Mouse (Mus musculus) cerebellum, postnatal 10 days (tissue): ENCODE measurements at regions not wholly inside any gene's neighbourhood (a gene's known extent, or its start where the extent isn't known, plus 50 kb on each side); places are given as distances from the start of the nearest gene placed in this dataset.
A peak's percentile ranks its signal among the peaks of the same experiment; 100 is the strongest.
"Not testable (repeated sequence)": the region's sequence is repeated elsewhere in the genome, so short reads cannot be mapped to it uniquely, and the experiment has no call there.

ENCODE experiments used
- DNase-seq, 2 experiments: peaks; one replicate each; pipeline ENCODE4 v3.0.0; 2021; ENCODE audit warnings: mixed read lengths in 2 of 2

DNA sequence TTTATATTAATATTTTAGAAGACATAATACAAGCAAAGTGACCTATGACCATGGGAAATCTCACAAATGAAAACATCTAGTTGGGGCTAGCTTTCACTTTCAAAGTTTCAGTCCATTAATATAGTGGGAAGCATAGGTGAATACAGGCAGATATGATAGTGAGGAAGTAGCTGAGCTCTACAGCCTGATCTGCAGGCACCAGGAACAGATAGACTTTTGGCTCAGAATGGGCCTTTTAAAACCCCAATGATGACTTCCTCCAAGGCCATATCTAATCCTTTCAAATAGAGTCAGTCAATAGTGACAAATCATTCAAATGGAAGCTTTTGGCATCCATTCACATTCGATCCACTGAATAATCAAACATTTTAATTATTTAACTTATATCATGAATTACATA lies 581.6 kb upstream of the Pcdh17 start:
- DNase-seq = no peak

DNA sequence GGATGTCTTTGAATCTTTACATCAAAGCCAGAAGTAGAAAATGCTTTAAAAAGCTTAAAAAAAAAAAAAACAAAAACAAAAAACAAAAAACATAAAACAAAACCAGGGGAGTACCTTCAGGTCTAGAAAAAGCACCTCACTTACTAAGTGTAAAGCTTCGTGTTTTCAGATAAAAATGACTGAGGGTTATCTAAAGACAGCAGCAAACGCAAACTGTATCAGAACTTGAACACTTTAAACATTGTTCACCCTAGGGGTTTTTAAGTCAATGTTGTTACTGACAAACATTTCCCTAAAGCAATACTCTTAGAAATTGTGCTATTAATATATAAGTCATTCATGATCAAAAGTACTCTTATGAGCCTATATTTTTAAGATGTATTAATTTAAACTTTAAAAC lies 580.7 kb upstream of the Pcdh17 start:
- DNase-seq = no peak

DNA sequence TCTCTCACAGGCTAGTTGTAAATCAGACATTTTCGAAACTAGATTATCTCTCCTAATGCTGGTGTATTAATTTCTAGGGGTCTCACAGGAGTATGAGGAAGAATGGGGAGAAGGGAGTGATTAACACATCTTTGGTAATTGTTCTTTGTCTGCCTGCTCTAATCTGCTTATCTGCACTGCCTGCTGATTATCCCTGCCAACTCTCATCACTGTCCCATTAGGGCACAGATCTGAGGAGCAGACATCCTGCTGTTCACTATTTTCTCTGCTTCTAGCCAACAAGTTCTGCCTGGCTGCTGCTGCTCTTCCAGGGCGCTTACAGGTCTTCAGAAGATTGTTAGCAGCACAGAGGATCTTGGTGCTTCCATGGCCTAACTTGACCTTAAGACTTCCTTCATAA lies 557.0 kb upstream of the Pcdh17 start:
- DNase-seq = peak; percentile 19 to 25

DNA sequence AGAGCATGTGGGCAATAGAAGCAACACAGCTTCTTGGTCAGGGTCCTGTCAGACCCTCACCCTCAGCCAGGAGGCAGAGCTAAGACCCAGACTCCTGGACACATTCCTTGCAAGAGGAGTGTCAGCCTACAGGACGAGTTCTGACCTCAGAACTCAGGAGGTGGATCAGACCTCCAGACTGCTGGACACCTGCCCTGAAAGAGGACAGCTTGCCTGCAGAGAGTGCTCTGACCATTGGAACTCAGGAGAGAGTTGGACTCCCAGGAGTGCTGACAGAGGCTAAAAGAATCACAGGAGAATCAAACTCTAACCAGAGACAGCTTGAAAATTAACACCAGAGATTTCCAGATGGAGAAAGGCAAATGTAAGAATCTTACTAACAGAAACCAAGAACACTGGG lies 542.7 kb upstream of the Pcdh17 start:
- not testable (repeated sequence) for DNase-seq

DNA sequence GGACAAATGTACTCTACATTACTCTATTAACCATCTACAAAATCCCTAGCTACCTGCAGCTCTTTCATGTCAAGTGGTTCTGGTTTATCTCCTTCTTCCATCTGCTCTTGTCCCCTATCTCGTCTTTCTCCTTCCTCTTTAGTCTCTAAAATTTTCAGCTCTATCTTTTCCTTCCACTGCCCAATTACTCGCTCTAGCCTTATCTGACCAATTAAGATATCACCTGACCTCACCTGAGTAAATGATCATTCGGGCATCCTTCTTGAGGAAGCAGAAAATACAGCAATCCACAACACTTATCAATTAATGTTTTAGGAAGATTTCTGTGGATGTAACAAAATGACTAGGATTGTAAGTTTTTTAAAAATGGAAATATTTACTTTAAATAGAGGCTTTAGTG lies 500.3 kb upstream of the Pcdh17 start:
- DNase-seq = no peak

DNA sequence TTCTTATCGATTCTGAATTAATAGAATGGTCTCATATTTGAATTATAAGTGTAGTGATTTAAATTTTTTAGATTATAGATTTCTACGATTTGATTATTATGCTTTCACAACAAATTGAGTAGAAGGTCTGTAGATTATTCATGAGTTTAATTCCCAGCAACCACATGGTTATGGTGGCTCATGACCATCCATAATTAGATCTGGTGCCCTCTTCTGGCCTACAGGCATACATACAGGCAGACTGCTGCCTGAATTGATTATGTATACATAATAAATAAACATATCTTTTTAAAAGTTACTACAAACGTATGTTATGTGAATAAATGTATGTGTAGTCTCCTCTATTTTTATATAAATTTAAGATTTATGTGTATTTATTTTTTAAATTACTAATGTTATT lies 499.2 kb upstream of the Pcdh17 start:
- peak; percentile 23 to 36 for DNase-seq

DNA sequence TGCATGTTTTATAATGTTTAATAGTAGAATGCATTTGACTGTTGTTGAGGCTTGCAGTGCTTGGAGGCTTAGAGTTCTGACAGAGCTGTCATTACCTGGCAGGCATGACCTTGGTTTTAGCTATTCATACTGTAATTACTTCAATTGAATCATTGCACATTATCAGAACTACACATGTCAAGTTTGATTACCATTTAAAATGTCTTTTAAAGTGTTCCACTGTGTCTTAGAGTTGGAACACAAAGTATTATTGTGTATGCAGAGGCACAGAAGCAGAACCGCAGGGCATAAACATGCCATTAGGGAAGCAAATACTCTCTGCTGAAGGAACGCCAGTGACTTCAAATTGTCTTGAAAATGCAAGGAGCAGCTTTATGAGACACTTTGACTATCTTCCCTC lies 493.7 kb upstream of the Pcdh17 start:
- DNase-seq = no peak

DNA sequence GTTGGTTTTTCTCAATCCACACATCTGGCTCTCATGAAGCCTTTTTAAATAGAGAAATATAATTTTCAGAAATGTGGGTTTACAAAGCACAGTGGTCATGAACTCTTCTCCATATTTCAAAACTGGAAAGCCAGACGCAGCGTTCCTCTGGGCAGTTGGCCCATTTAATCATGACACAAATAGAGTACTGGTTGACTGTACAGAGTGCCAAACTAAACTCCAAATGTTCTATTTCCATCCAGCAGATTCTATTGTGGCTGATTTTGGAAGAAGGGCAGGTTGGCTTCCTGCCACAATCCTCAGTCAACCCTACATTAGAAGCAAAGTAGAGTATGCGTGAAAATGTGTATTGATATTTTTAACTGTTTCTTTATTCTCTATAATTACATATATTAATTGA lies 484.3 kb upstream of the Pcdh17 start:
- peak; percentile 75 to 84 for DNase-seq

DNA sequence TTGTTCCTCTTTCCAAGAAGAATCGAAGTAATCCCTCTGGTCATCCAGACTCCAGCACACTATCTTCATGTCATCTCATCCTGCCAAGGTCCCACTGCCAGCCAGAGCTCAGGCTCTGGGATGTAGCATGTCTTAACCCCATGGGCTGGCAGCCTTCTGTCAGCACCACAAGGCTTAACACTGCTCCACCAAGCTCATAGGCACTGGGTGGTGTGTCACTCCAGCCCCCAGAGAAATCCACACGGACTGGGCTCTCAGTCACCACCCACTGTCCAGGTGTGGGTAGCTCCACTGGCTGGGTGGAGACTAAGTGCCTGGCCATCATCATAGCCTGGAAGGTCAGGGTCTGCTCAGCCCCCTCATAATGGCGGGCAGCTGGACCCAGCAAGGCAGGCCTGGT lies 459.8 kb upstream of the Pcdh17 start:
- DNase-seq = no peak
